Comparison of ENCODE assay signal across 25 mouse cellular contexts in the genomic region with DNA sequence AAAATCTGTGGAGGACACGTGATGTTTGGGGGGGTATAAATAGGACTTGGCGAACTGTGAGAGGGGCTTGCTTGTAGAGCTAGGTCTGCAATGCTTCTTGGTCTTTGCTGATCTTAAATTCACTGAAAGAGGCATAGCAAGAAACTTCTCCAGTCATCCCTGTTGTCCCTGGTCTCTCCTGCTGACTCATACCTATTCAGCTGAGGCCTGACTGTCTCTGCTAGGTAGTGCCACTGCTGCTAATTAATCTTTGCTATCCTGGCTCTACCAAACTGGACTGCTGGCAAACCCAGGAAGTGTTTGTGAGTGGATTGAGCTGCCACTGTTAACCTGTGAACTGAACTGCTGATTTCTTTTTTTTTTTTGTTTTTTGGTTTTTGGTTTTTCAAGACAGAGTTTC. TPM values are rescaled to one million over a fixed set of nuclear protein-coding genes. Genes with fewer than 3 reads are reported as not detected.
"Had no signal": no experiment of that assay in that cellular context is flagged by ENCODE, and none has a peak within 500 bp of the region (broad histone marks: within the 10 kb centered on the region; RNA-seq: fewer than 3 reads in every experiment).

No protein-coding gene starts in this region.

- H3K27me3 ChIP-seq: lung, embryonic 15.5 days; megakaryocyte, embryonic 14.5 days; midbrain, embryonic 13.5 days; neural tube, embryonic 13.5 days; stomach, embryonic 15.5 days had no signal

- H3K4me3 ChIP-seq: layer of hippocampus, adult 2 months; left cerebral cortex, adult 2 months; lung, embryonic 15.5 days; megakaryocyte, embryonic 14.5 days; midbrain, embryonic 10.5 days; midbrain, embryonic 13.5 days; myocyte; neural tube, embryonic 13.5 days; stomach, embryonic 15.5 days had no signal

- ATAC-seq: midbrain, embryonic 13.5 days; midbrain, embryonic 16.5 days had no signal

- H3K27ac ChIP-seq: kidney, postnatal 0 days; layer of hippocampus, adult 2 months; left cerebral cortex, adult 2 months; lung, embryonic 15.5 days; midbrain, embryonic 10.5 days; midbrain, embryonic 13.5 days; neural tube, embryonic 13.5 days; stomach, embryonic 15.5 days had no signal

- H3K4me2 ChIP-seq: lung, embryonic 15.5 days; midbrain, embryonic 13.5 days; neural tube, embryonic 13.5 days; stomach, embryonic 15.5 days had no signal

- H3K4me1 ChIP-seq: lung, embryonic 15.5 days; midbrain, embryonic 13.5 days; neural tube, embryonic 13.5 days; stomach, embryonic 15.5 days had no signal

- H3K36me3 ChIP-seq: lung, embryonic 15.5 days; midbrain, embryonic 10.5 days; midbrain, embryonic 13.5 days; neural tube, embryonic 13.5 days; stomach, embryonic 15.5 days had no signal

- H3K9ac ChIP-seq: lung, embryonic 15.5 days; midbrain, embryonic 13.5 days; neural tube, embryonic 13.5 days; stomach, embryonic 15.5 days had no signal

- H3K9me3 ChIP-seq: lung, embryonic 15.5 days; megakaryocyte, embryonic 14.5 days; midbrain, embryonic 10.5 days; midbrain, embryonic 13.5 days; neural tube, embryonic 13.5 days; stomach, embryonic 15.5 days had no signal

- DNase-seq: kidney, adult 2 months; kidney, postnatal 25 days; layer of hippocampus, adult 9-11 months; layer of hippocampus, postnatal 36 days; lung, adult 18-20 months; lung, postnatal 10 days; lung, postnatal 36 days; retina, postnatal 1 day; right cerebral cortex, postnatal 25 days; spleen, adult 18-20 months; thymus, adult 18-20 months; thymus, postnatal 36 days had no signal

RNA-seq across cellular contexts. Expression of a gene that starts 55.9 kb away (rescaled TPM):
- total RNA-seq: monocyte, adult 5-6 weeks; neutrophil, adult 5-6 weeks had no signal
- polyA plus RNA-seq: kidney, adult 2 months; midbrain, embryonic 10.5 days; myocyte had no signal
